Mouse (Mus musculus): ENCODE measurements around the gene Cetn3.

Gene Cetn3

GRCm38 (mm10) chr13:81824576-81825330 is 41.9 kb downstream of the Cetn3 start:
- peak; percentile 42 for DNase-seq

- DNase-seq: peak; percentile 60
Observed at GRCm38 (mm10) chr13:81828486-81828885, 45.6 kb downstream of the Cetn3 start.

GRCm38 (mm10) chr13:81831838-81832237 is 49.0 kb downstream of the Cetn3 start:
- no peak for DNase-seq

- no peak for DNase-seq
Observed at GRCm38 (mm10) chr13:81836386-81837177, 53.7 kb downstream of the Cetn3 start.

- DNase-seq: no peak
Observed at GRCm38 (mm10) chr13:81838016-81838415, 55.1 kb downstream of the Cetn3 start.

GRCm38 (mm10) chr13:81838948-81839347 is 56.1 kb downstream of the Cetn3 start:
- no peak for DNase-seq

GRCm38 (mm10) chr13:81840246-81840645 is 57.4 kb downstream of the Cetn3 start:
- no peak for DNase-seq

GRCm38 (mm10) chr13:81840646-81841045 is 57.8 kb downstream of the Cetn3 start:
- DNase-seq: no peak

- DNase-seq: no peak
Observed at GRCm38 (mm10) chr13:81842278-81842677, 59.4 kb downstream of the Cetn3 start.
